Mouse (Mus musculus) A20 (cell line): ENCODE results near the gene Shb.

Experiments used
- DNase-seq: peaks from one replicate; pipeline ENCODE4 v3.0.0-alpha.2; 2011; ENCODE audit warnings: low read depth, low spot score

Shb gene

DNA sequence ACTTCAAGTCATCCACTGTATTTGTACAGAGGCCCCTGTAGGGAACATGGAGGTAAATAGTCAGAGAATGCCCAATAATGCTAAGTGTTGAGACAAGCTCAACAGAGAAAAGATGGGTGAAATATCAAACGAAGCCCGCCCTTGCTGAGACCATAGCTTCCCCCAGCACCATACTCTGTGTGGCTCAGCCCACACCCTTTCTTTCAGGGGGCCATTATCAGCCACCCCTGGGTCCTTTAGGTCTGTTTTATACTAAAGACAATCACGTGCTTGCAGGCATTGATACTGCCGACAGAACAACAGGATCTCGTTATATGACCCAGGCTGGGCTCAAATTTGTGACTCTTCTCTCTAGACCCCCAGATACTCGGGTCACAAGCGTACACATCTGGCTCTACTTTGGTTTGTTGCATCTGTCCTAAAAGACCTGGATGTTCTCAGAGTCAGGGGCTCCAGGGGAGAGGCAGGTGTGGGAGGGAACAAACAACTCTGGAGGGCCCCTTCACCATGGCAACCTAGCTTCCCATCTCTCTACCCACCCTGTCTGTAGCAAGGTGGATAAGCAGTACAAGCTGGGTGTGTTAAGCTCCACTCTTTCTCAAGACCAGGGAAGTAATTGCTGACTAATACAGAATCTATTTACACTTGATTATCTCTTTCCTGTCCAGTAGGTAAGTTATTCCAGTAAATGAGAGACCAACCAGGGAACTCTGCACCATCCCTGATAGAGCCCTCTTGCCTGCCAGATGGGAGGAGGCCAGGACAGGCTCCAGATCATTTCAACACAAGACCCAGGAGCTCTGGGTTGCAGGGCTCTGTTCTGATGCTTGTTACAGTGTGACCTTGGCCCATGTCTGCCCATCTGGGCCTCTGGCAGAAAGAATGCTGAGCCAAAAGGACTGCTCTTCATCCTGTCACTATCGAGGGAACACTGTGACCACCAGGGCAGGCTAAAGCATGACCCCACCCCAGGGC is 48.7 kb downstream of the Shb start:
- no peak for DNase-seq

DNA sequence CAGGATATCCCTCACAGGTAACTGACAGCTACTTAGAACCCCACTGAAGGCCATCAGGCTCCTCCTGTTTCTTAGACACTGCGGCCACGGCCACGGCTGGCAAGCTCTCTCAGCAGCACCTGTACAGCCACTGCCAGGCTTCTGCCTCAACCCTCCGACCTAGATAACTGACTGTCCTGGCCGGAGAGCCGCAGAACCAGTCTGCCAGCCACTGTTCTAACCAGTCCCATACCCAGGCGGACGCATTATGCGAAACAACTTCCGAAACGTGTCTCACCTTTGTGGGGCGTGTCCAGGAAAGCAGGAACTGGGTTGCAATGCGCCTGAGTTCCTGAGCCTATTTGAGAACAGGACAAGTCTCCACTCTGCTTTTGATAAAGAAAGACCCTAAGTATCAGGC is 50.0 kb downstream of the Shb start:
- no peak for DNase-seq

GRCm38 (mm10) chr4:45481431-45481830 is 50.8 kb downstream of the Shb start:
- DNase-seq = no peak

DNA sequence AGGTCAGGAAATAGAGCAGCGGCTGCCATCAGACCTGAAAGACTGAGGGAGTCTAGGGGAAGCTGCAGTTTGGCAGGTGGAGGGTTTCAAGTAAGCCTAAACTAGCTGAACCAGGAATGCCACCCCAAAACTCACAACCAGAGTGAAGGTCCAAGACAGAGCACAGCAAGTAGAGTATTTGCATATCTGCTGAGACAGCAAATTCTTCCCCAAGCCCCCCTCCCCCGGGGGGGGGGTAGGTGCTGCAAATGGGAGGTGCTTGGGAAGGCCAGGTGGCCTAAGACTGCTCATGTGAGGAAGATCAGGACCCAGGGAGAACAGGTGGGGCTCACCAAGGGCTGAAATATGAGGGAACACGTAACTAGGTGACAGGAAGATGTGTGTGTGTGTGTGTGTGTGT is 51.7 kb downstream of the Shb start:
- no peak for DNase-seq

DNA sequence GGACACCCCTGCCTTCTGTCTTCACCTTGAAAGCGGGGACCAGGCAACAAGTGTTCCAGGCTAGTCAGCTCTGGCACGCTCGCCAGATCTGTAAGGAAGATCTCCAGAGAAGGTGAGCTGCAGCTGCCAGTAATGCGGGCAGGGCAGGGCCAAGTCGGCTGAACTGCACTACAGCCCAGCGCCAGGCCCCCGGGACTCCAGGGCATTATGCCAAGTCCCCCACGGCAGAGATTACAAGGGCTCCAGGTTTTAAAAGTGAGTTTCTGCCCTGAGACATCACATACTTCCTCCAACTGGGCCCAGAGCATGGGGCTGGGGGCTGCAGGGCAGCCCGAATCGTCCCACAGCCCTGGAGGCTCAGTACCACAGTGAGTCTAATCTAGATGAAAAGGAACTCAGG is 52.8 kb downstream of the Shb start:
- no peak for DNase-seq

DNA sequence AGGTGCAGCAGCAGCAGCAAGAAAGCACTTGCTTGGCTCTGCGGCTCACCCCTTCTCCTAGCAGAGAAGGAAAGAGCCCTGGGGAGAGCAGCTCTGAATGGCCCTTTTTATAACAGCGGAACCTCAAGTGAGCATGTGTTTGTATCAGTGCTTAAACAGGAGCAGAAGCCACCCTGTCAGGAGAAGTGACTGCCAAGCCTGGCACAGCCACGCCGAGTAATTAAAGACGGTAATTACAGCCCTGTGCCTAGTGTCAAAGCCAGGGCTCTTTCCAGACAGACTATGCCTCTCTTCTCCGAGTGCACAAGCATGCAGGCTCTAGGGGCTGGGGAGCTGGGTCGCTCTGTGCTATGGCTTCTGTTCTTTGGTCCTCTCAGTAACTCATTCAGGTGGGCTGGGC is 54.1 kb downstream of the Shb start:
- no peak for DNase-seq

DNA sequence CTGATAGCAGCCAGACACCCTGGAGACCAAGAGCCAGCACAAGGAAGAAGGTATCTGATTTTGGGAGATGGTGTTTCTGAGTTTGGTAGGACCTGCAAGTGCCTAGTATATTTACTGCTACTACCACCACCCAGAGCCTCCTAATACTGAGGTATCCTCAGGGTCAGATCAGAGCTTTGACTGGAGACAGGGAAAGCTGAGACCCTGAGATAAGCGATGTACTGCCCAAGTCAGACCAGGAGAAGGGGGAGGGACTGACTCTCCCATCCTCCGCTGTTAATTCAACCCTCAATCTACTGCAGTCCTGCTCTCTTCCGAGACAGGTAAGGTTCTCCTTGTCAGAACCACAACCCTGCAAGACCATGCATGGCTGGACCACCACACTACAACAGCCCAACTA is 55.2 kb downstream of the Shb start:
- no peak for DNase-seq

GRCm38 (mm10) chr4:45474832-45475231 is 57.4 kb downstream of the Shb start:
- DNase-seq = no peak

- no peak for DNase-seq
These were observed 58.1 kb downstream of the Shb start for GRCm38 (mm10) chr4:45474131-45474530.

DNA sequence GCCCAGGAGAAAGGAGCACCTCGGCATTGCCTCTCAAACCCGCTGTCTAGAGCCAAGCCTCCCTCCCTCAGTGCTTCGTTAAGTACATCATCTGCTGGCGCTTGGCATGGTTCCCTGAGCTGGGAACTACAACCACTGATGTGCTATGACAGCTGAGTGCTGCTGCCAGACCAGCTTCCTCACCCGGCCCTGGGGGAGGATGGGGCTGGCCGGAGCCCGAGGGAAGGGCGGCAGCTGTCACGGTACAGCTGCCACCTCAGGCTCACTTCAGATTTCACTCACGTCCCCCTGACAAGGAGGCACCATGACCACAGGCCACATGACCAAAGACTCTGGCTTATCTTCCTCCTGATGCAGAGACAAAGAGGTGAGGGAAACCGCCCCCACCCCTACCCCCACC is 59.1 kb downstream of the Shb start:
- peak; percentile 71 for DNase-seq

DNA sequence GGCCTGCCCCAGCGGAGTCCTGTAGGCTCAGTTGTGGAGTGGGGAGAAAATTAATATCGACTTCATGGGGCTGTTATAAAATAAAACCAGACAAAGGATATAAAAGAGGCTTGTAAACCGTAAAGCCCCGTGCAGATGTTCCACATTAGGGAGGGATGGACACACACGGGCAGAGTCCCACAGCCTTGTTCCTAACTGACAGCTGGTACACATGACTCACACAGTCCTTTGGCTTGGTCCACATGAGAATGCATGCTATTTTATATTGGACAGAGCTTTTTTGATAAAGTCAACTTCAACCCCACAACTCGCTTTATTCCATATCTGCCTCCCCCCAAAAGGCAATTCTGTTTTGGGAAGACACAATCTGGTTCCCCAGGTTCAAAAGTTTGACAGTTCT is 59.6 kb downstream of the Shb start:
- no peak for DNase-seq

GRCm38 (mm10) chr4:45471654-45472556 is 60.4 kb downstream of the Shb start:
- DNase-seq = no peak

GRCm38 (mm10) chr4:45469057-45469456 is 63.2 kb downstream of the Shb start:
- no peak for DNase-seq

GRCm38 (mm10) chr4:45468507-45468906 is 63.8 kb downstream of the Shb start:
- no peak for DNase-seq

- DNase-seq = no peak
These were observed 65.0 kb downstream of the Shb start for GRCm38 (mm10) chr4:45467115-45467912.

DNA sequence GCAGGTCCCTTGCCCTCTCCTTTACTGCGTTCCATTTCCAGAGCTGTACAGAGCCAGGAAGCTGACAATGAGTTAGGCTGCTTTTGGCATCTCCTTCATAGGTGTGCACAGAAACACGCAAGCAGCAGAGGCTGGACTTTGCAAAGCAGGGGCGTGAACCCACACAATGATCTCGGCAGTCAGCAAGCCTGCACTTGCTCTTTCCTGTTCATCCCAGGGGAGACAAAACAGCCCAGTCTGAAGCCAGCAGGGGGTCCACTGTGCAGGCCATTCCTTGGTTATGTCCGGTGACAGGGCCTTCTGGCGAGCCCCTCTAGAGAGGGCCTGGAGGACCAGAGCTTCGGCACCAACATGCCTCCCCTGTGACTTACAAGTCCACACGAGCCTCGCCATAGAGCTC is 67.3 kb downstream of the Shb start:
- DNase-seq = no peak

DNA sequence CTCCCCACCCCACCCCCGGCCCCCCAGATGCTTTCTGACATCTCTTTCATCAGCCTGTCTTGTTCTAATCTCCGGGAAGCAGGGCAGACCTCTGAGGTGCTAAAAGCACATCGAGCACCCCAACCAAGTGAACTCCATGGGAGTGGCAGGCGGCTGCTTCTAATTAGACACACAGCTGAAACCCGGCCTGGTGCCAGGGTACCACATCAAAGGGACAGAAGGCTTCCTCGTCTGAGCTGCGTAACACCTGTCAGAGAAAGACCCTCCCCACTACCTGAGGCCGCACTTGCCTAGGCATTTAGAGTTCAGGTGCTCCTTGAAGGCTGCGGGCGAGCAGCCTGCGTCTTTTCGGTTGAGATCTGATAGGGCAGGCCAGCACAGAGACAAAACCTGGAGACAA is 67.7 kb downstream of the Shb start:
- no peak for DNase-seq

- no peak for DNase-seq
These were observed 68.1 kb downstream of the Shb start for GRCm38 (mm10) chr4:45464123-45464522.

GRCm38 (mm10) chr4:45462628-45463027 is 69.6 kb downstream of the Shb start:
- no peak for DNase-seq

DNA sequence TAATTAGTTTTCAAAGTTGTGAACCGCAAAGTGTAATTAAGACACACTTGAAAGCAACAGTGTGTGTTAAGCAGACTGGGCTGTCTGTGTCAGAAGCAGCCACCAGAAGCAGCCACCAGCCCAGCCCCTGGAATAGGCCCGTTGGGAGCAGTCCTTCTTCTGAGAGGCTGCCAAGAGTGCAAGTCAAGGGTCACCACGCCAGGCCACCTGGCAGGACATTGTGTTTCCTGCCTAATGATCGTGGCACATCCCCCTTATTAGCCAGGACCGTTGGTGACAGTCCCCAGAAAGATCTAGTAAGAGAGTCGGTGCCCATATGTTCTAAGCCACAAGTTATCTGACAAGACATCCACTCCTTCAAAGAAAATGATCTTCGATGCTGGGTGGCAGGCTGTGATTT is 70.6 kb downstream of the Shb start:
- no peak for DNase-seq

DNA sequence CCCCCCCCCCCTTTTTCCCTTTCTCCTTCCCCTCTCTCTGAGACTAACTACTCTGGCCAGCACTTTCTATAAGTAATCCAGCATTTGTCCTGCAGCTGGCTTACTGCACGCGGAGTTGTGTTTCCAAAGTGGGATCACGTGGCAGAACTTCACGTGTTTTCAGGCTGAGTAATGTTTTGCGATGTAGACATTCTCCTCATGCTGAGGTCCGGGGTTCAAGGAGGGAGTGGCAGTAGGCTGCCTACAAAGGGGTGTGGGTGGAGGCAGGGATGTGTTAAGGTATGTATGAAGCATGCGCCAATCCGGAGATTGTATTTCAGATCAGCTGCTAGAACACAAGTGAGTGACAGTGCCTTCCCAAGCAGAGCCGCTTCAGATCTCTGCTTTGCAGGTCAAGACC is 72.9 kb downstream of the Shb start:
- DNase-seq = no peak

GRCm38 (mm10) chr4:45457543-45457942 is 74.7 kb downstream of the Shb start:
- DNase-seq = peak; percentile 29
